Mouse (Mus musculus) thymus, adult 2 months (tissue): ENCODE measurements at regions not wholly inside any gene's neighbourhood (a gene's known extent, or its start where the extent isn't known, plus 50 kb on each side); places are given as distances from the start of the nearest gene placed in this dataset.

Source experiments
- CTCF ChIP-seq: fragments of 200-500 bp; IDR thresholded peaks from 2 replicates; pipeline ENCODE4 v1.5.1; 2012; ENCODE audit warnings: mild to moderate bottlenecking, control low read depth, low read length, moderate library complexity, borderline replicate concordance; ENCODE audit not compliant: control insufficient read depth, poor library complexity, insufficient read depth; ENCODE audit errors: extremely low read depth
- POLR2A ChIP-seq: fragments of 200-500 bp; IDR thresholded peaks from 2 replicates; pipeline ENCODE4 v1.6.1; 2012; ENCODE audit warnings: mild to moderate bottlenecking, low read length, control low read depth, moderate library complexity; ENCODE audit not compliant: control insufficient read depth, poor library complexity, insufficient read depth; ENCODE audit errors: extremely low read depth

- TF ChIP-seq CTCF (no peak), POLR2A (no peak)
These were observed 74.8 kb upstream of the Tle3 start for GRCm38 (mm10) chr9:61297385-61297784.
